Mouse (Mus musculus): ENCODE measurements around the gene Il4i1. TPM values are rescaled to one million over a fixed set of nuclear protein-coding genes. Genes with fewer than 3 reads are reported as not detected.

Il4i1 gene
- total and polyA plus RNA-seq, 3 experiments: 0.61 to 1.5 (median 0.70) TPM

DNA sequence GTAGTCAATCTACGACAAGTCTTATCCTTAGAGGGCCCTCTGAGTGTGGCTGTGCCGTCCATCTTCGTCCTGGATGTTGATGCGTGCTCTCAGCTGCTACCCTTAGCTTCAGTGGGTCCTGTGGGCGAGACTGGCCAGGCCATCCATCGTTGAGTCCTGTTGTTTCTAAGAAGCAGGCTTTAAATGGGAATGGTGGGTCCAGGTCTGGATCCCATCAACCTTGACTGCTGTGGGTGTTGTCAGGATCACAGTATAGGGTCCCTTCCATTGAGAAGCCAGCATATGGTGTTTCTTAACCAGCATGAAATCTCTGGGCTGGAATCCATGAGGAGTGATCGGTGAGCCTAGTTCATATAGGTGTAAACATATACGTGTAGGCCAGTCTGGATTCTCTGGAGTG is 36.1 kb upstream of the Il4i1 start:
- intact Hi-C loops (cut with DNase I): no loop called here
- no peak overlapping the region for H3K27ac ChIP-seq
- DNase-seq: no peak
- no peak overlapping the region for H3K9ac ChIP-seq (ENCODE audit: low read depth, low read length)
- TF ChIP-seq POLR2A (IDR thresholded peaks at IDR 0.05; ENCODE audit: insufficient read depth, low read depth, low read length) (no peak), CTCF (IDR thresholded peaks at IDR 0.05) (no peak)
- no peaks in the 10 kb centered on the region for H3K79me2 ChIP-seq (replicated peaks; ENCODE audit: control insufficient read depth, insufficient read depth, low read length)
- no peaks in the 10 kb centered on the region for H3K27me3 ChIP-seq (ENCODE audit: control insufficient read depth, insufficient read depth, low read length)
- H3K36me3 ChIP-seq (ENCODE audit: control insufficient read depth, insufficient read depth, low read length): no peaks in the 10 kb centered on the region
- no peaks in the 10 kb centered on the region for H3K4me1 ChIP-seq (ENCODE audit: control insufficient read depth, insufficient read depth, low read length)
- 81% methylated on average over 8 of the region's 8 CpGs for WGBS
- H3K4me3 ChIP-seq: no peak overlapping the region

- Histone ChIP-seq H3K27me3 (ENCODE audit: control insufficient read depth, insufficient read depth, low read length) (no peaks in the 10 kb centered on the region), H3K36me3 (ENCODE audit: control insufficient read depth, insufficient read depth, low read length) (no peaks in the 10 kb centered on the region), H3K4me3 (no peak overlapping the region), H3K27ac (no peak overlapping the region), H3K4me1 (ENCODE audit: control insufficient read depth, insufficient read depth, low read length) (no peaks in the 10 kb centered on the region), H3K9ac (ENCODE audit: low read depth, low read length) (no peak overlapping the region), H3K79me2 (replicated peaks; ENCODE audit: control insufficient read depth, insufficient read depth, low read length) (no peaks in the 10 kb centered on the region)
- TF ChIP-seq POLR2A (IDR thresholded peaks at IDR 0.05; ENCODE audit: insufficient read depth, low read depth, low read length) (no peak), EP300 (IDR thresholded peaks at IDR 0.05; ENCODE audit: insufficient read depth, low read depth, low read length) (no peak), CTCF (IDR thresholded peaks at IDR 0.05) (no peak)
- 62% methylated on average over 3 of the region's 3 CpGs for WGBS
- intact Hi-C loops (cut with DNase I): no loop called here
- DNase-seq: peak in 1 of 2 experiments; percentile 10
These were observed 26.7 kb upstream of the Il4i1 start for GRCm38 (mm10) chr7:44789531-44789930.

DNA sequence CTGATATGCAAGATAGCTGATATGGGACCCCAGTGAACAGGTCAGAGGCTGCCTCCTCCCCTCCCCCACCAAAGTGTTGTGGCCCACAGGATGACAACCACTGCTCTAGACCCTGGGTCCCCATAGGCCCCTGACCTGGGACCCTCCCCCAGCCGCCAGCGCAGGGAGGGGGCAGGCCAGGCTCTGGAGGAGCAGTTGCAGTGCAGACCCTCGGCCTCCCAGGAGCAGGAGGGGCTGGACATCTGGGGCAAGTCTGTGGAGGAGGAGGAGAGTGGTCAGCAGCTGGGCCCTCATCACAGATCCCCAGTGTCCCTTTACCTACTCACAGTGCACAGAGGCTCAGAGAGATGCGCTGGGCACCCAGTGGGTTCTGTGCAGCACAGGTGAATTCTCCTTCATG is 26.1 kb upstream of the Il4i1 start:
- Histone ChIP-seq H3K4me3 (no peak overlapping the region), H3K9ac (ENCODE audit: low read depth, low read length) (no peak overlapping the region), H3K27me3 (ENCODE audit: control insufficient read depth, insufficient read depth, low read length) (no peaks in the 10 kb centered on the region), H3K4me1 (ENCODE audit: control insufficient read depth, insufficient read depth, low read length) (no peaks in the 10 kb centered on the region), H3K79me2 (replicated peaks; ENCODE audit: control insufficient read depth, insufficient read depth, low read length) (no peaks in the 10 kb centered on the region), H3K27ac (no peak overlapping the region), H3K36me3 (ENCODE audit: control insufficient read depth, insufficient read depth, low read length) (no peaks in the 10 kb centered on the region)
- 68% methylated on average over 4 of the region's 4 CpGs for WGBS
- TF ChIP-seq CTCF (IDR thresholded peaks at IDR 0.05): no peak
- no peak for TF ChIP-seq POLR2A (IDR thresholded peaks at IDR 0.05; ENCODE audit: insufficient read depth, low read depth, low read length)
- TF ChIP-seq EP300 (IDR thresholded peaks at IDR 0.05; ENCODE audit: insufficient read depth, low read depth, low read length): no peak
- peak in 1 of 2 experiments; percentile 1 for DNase-seq
- intact Hi-C loops (cut with DNase I): no loop called here

- no peak overlapping the region for H3K9ac ChIP-seq (ENCODE audit: low read depth, low read length)
- no peak overlapping the region for H3K4me3 ChIP-seq
- no peak overlapping the region for H3K27ac ChIP-seq
- no peaks in the 10 kb centered on the region for H3K27me3 ChIP-seq (ENCODE audit: control insufficient read depth, insufficient read depth, low read length)
- H3K36me3 ChIP-seq (ENCODE audit: control insufficient read depth, insufficient read depth, low read length): no peaks in the 10 kb centered on the region
- H3K79me2 ChIP-seq (replicated peaks; ENCODE audit: control insufficient read depth, insufficient read depth, low read length): no peaks in the 10 kb centered on the region
- WGBS: 71% methylated on average over 6 of the region's 6 CpGs
- no peak for TF ChIP-seq POLR2A (IDR thresholded peaks at IDR 0.05; ENCODE audit: insufficient read depth, low read depth, low read length)
- TF ChIP-seq EP300 (IDR thresholded peaks at IDR 0.05; ENCODE audit: insufficient read depth, low read depth, low read length): no peak
- no peak for TF ChIP-seq CTCF (IDR thresholded peaks at IDR 0.05)
- H3K4me1 ChIP-seq (ENCODE audit: control insufficient read depth, insufficient read depth, low read length): no peaks in the 10 kb centered on the region
- intact Hi-C loops (cut with DNase I): no loop called here
- peak in 1 of 2 experiments; percentile 1 for DNase-seq
These were observed 23.4 kb upstream of the Il4i1 start for GRCm38 (mm10) chr7:44792781-44793180.

- Histone ChIP-seq H3K36me3 (ENCODE audit: control insufficient read depth, insufficient read depth, low read length) (no peaks in the 10 kb centered on the region), H3K27me3 (ENCODE audit: control insufficient read depth, insufficient read depth, low read length) (no peaks in the 10 kb centered on the region), H3K4me3 (no peak overlapping the region), H3K79me2 (replicated peaks; ENCODE audit: control insufficient read depth, insufficient read depth, low read length) (no peaks in the 10 kb centered on the region), H3K27ac (no peak overlapping the region), H3K9ac (ENCODE audit: low read depth, low read length) (no peak overlapping the region), H3K4me1 (ENCODE audit: control insufficient read depth, insufficient read depth, low read length) (0 out of 2 replicates have a peak, but pooled peaks cover under 1% of the 10 kb centered on the region)
- intact Hi-C loops (cut with DNase I): no loop called here
- no peak for TF ChIP-seq CTCF (IDR thresholded peaks at IDR 0.05)
- no peak for TF ChIP-seq POLR2A (IDR thresholded peaks at IDR 0.05; ENCODE audit: insufficient read depth, low read depth, low read length)
- no peak for TF ChIP-seq EP300 (IDR thresholded peaks at IDR 0.05; ENCODE audit: insufficient read depth, low read depth, low read length)
- 74% methylated on average over 2 of the region's 2 CpGs for WGBS
- peak; percentile 0 to 4 for DNase-seq
These were observed 7.3 kb upstream of the Il4i1 start for GRCm38 (mm10) chr7:44808927-44809326.

GRCm38 (mm10) chr7:44809466-44809865 is 6.7 kb upstream of the Il4i1 start:
- Histone ChIP-seq H3K9ac (ENCODE audit: low read depth, low read length) (no peak overlapping the region), H3K27me3 (ENCODE audit: control insufficient read depth, insufficient read depth, low read length) (no peaks in the 10 kb centered on the region), H3K36me3 (ENCODE audit: control insufficient read depth, insufficient read depth, low read length) (no peaks in the 10 kb centered on the region), H3K4me1 (ENCODE audit: control insufficient read depth, insufficient read depth, low read length) (0 out of 2 replicates have a peak, but pooled peaks cover 3% of the 10 kb centered on the region), H3K4me3 (no peak overlapping the region), H3K27ac (no peak overlapping the region), H3K79me2 (replicated peaks; ENCODE audit: control insufficient read depth, insufficient read depth, low read length) (no peaks in the 10 kb centered on the region)
- intact Hi-C loops (cut with DNase I): no loop called here
- 85% methylated on average over 3 of the region's 3 CpGs for WGBS
- peak; percentile 1 to 4 for DNase-seq
- TF ChIP-seq EP300 (IDR thresholded peaks at IDR 0.05; ENCODE audit: insufficient read depth, low read depth, low read length) (no peak), CTCF (IDR thresholded peaks at IDR 0.05) (no peak), POLR2A (IDR thresholded peaks at IDR 0.05; ENCODE audit: insufficient read depth, low read depth, low read length) (no peak)
